Mouse (Mus musculus) left cerebral cortex, postnatal 25 days (tissue): ENCODE measurements at regions not wholly inside any gene's neighbourhood (a gene's known extent, or its start where the extent isn't known, plus 50 kb on each side); places are given as distances from the start of the nearest gene placed in this dataset.

Experiments
- DNase-seq, 2 experiments: peaks; one replicate each; pipeline ENCODE4 v3.0.0; 2022; ENCODE audit warnings: low spot score in 2 of 2, mixed read lengths in 1 of 2
- intact Hi-C: fragments of 180-260 bp; cut with DNase I; formaldehyde crosslinking; loops from one replicate; pipeline ENCODE4 v1.15.1; 2025

- intact Hi-C loops, result no loop called here
- peak in 1 of 2 experiments; percentile 53 for DNase-seq
Observed at GRCm38 (mm10) chrX:145213176-145213575, 135.7 kb downstream of the Lhfpl1 start.

GRCm38 (mm10) chrX:145212579-145212978 lies 136.3 kb downstream of the Lhfpl1 start:
- intact Hi-C loops, result no loop called here
- peak in 1 of 2 experiments; percentile 60 for DNase-seq

- no peak for DNase-seq
- intact Hi-C loops, result no loop called here
Observed at GRCm38 (mm10) chrX:145195844-145196243, 153.0 kb downstream of the Lhfpl1 start.
